Mouse (Mus musculus) heart, adult 11 months (tissue): ENCODE results near the gene Olfr90.
A peak's percentile ranks its signal among the peaks of the same experiment; 100 is the strongest.

ENCODE experiments used
- DNase-seq: peaks from one replicate; pipeline ENCODE4 v3.0.0; 2022

The Olfr90 gene

GRCm38 (mm10) chr17:37061435-37061834 is 26.9 kb downstream of the Olfr90 start:
- no peak for DNase-seq

GRCm38 (mm10) chr17:37056957-37057356 is 31.3 kb downstream of the Olfr90 start:
- DNase-seq, result no peak

GRCm38 (mm10) chr17:37051745-37052144 is 36.6 kb downstream of the Olfr90 start:
- DNase-seq, result no peak

- no peak for DNase-seq
Measured at GRCm38 (mm10) chr17:37050876-37051275, 37.4 kb downstream of the Olfr90 start.

GRCm38 (mm10) chr17:37050399-37050798 is 37.9 kb downstream of the Olfr90 start:
- peak; percentile 98 for DNase-seq

- DNase-seq, result peak; percentile 95
Measured at GRCm38 (mm10) chr17:37049570-37050310, 38.6 kb downstream of the Olfr90 start.

- peak; percentile 90 for DNase-seq
Measured at GRCm38 (mm10) chr17:37048383-37048782, 39.9 kb downstream of the Olfr90 start.

- no peak for DNase-seq
Measured at GRCm38 (mm10) chr17:37047981-37048380, 40.3 kb downstream of the Olfr90 start.

GRCm38 (mm10) chr17:37047332-37047976 is 40.8 kb downstream of the Olfr90 start:
- peak; percentile 90 for DNase-seq

GRCm38 (mm10) chr17:37046312-37047112 is 41.8 kb downstream of the Olfr90 start:
- no peak for DNase-seq

- DNase-seq, result peak; percentile 99
Measured at GRCm38 (mm10) chr17:37045611-37046311, 42.5 kb downstream of the Olfr90 start, which contains the start of gene Gabbr1. TSS of gene Gabbr1 (plus strand) at chr17:37045966.

GRCm38 (mm10) chr17:37044651-37045244 is 43.6 kb downstream of the Olfr90 start:
- DNase-seq, result no peak

- no peak for DNase-seq
Measured at GRCm38 (mm10) chr17:37039127-37039894, 49.0 kb downstream of the Olfr90 start.
